9 mouse cellular contexts compared by ENCODE assay signal in the genomic region with DNA sequence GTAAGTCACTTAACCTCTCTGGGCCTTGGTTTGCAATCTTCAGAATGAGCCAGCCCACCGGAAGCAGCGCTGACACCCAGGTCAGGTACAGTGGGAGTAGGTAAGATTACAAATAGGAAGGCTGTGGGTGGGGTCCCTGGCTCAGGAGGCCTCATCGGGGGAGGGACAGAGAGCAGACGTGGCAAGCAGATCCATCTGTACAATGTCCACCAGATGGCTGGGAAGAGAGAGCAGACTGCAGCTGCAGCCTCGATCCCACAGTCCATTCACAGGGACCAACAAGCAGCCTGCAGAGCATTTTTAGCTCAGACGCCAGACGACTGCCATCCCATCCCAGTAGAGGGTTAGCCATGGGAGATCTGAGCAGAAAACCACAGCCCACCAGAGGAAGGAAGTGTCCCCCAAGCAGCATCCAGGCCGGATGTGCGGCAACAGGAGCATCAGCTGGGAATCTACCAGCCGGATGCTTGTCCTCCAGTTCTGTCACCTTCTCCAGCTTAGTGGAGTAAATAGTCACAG. TPM values are rescaled to one million over a fixed set of nuclear protein-coding genes. Genes with fewer than 3 reads are reported as not detected.
DNase-seq lines count a peak whose midpoint lies in the region; ATAC-seq and TF ChIP-seq lines count a peak whose summit lies in the region.
"Had no signal": no experiment of that assay in that cellular context is flagged by ENCODE, and none has a peak within 500 bp of the region (broad histone marks: within the 10 kb centered on the region; RNA-seq: fewer than 3 reads in every experiment).

No protein-coding gene starts in this region.

- peak overlapping the region; percentile 85 for H3K9ac ChIP-seq in forebrain, embryonic 15.5 days (replicated peaks)

- H3K4me2 ChIP-seq in forebrain, embryonic 15.5 days (replicated peaks): peak overlapping the region; percentile 65

- ATAC-seq in forebrain, embryonic 15.5 days (replicated peaks): no peak
- ATAC-seq in megakaryocyte-erythroid progenitor cell, adult 5-6 weeks (replicated peaks; ENCODE audit: low FRiP score, low TSS enrichment, poor library complexity, severe bottlenecking): no peak

- peaks cover 41% of the 10 kb centered on the region for H3K27me3 ChIP-seq in E14TG2a.4 (ENCODE audit: insufficient read depth, low read length)
- H3K27me3 ChIP-seq in forebrain, embryonic 15.5 days: no peaks in the 10 kb centered on the region
- H3K27me3 ChIP-seq: CH12.LX had no signal

- WGBS in forebrain, embryonic 15.5 days: 47% methylated on average over 10 of the region's 10 CpGs

- H3K9me3 ChIP-seq in E14TG2a.4 (ENCODE audit: low read length): no peaks in the 10 kb centered on the region
- no peaks in the 10 kb centered on the region for H3K9me3 ChIP-seq in forebrain, embryonic 15.5 days

- no peak for DNase-seq in gastrocnemius, adult 2 months
- no peak for DNase-seq in gastrocnemius, postnatal 25 days
- DNase-seq in kidney, postnatal 14 days: peak; percentile 62
- DNase-seq in naive thymus-derived CD4-positive, alpha-beta T cell, adult 2 months (ENCODE audit: low read depth): peak; percentile 60
- DNase-seq in cerebellum, postnatal 25 days: no peak

- peaks cover 70% of the 10 kb centered on the region for H3K4me1 ChIP-seq in E14TG2a.4 (replicated peaks; ENCODE audit: low read depth, low read length)
- H3K4me1 ChIP-seq in forebrain, embryonic 15.5 days: peaks cover 63% of the 10 kb centered on the region

- intact Hi-C loops in gastrocnemius, adult 2 months (cut with DNase I): loop anchor here (5.0 kb wide), 1 partner anchor 40 kb away; no protein-coding TSS in a partner anchor

- no peak for TF ChIP-seq CTCF in gastrocnemius, adult 2 months (IDR thresholded peaks at IDR 0.05)
- no peak for TF ChIP-seq CTCF in E14TG2a.4 (conservative IDR thresholded peaks at IDR 0.05; ENCODE audit: low read length)

- H3K4me3 ChIP-seq in gastrocnemius, adult 2 months: peak overlapping the region; percentile 81
- peak overlapping the region; percentile 37 for H3K4me3 ChIP-seq in E14TG2a.4 (replicated peaks; ENCODE audit: low read length)
- peak overlapping the region; percentile 92 for H3K4me3 ChIP-seq in forebrain, embryonic 15.5 days

- peaks cover 5% of the 10 kb centered on the region for H3K36me3 ChIP-seq in E14TG2a.4 (ENCODE audit: insufficient read depth, low read length)
- H3K36me3 ChIP-seq in forebrain, embryonic 15.5 days: peaks cover 5% of the 10 kb centered on the region; the same call in 1 of the 2 replicates

- no peak overlapping the region; the same call in 1 of the 2 replicates for H3K27ac ChIP-seq in gastrocnemius, adult 2 months
- H3K27ac ChIP-seq in forebrain, embryonic 15.5 days (replicated peaks): peak overlapping the region; percentile 63

RNA-seq across cellular contexts. Expression of gene Cotl1, which starts 2.7 kb away (rescaled TPM):
- 1 to 10 TPM; 3.2 to 7.4 TPM for total RNA-seq in gastrocnemius, adult 2 months (2021)
- 10 to 100 TPM in 1 of 2 experiments, 1 to 10 TPM in 1; 6.5 to 11.3 TPM for total RNA-seq in gastrocnemius, postnatal 25 days (2021)
- 127 and 138 TPM in 2 replicates for polyA plus RNA-seq in forebrain, embryonic 15.5 days (2015; fragmentation: Nextera tagmentation; extraction: Ambion mirVana)
- 24.4 and 63.9 TPM in 2 replicates for total RNA-seq in megakaryocyte-erythroid progenitor cell, adult 5-6 weeks (2014; fragmentation: Nextera tagmentation)
- total RNA-seq in megakaryocyte-erythroid progenitor cell, adult 5-6 weeks (2017): 30.4 and 44.2 TPM in 2 replicates

RNA-seq across cellular contexts. Expression of gene Klhl36, which starts 24.5 kb away (rescaled TPM):
- total RNA-seq in gastrocnemius, adult 2 months (2021): 1 to 10 TPM in 1 of 2 experiments, under 1 TPM in 1; 0.71 to 1.1 TPM
- total RNA-seq in gastrocnemius, postnatal 25 days (2021): 1 to 10 TPM; 1.3 to 1.4 TPM
- polyA plus RNA-seq in forebrain, embryonic 15.5 days (2015; fragmentation: Nextera tagmentation; extraction: Ambion mirVana): 15.3 and 15.4 TPM in 2 replicates
- 2.2 and 4.4 TPM in 2 replicates for total RNA-seq in megakaryocyte-erythroid progenitor cell, adult 5-6 weeks (2014; fragmentation: Nextera tagmentation)
- total RNA-seq in megakaryocyte-erythroid progenitor cell, adult 5-6 weeks (2017): 3.2 and 5.6 TPM in 2 replicates

RNA-seq across cellular contexts. Expression of gene Tldc1, which starts 59.4 kb away (rescaled TPM):
- 1 to 10 TPM; 3.0 to 3.3 TPM for total RNA-seq in gastrocnemius, adult 2 months (2021)
- 1 to 10 TPM; 3.2 to 4.0 TPM for total RNA-seq in gastrocnemius, postnatal 25 days (2021)
- polyA plus RNA-seq in forebrain, embryonic 15.5 days (2015; fragmentation: Nextera tagmentation; extraction: Ambion mirVana): 14.5 and 14.9 TPM in 2 replicates
- 8.5 and 12.4 TPM in 2 replicates for total RNA-seq in megakaryocyte-erythroid progenitor cell, adult 5-6 weeks (2014; fragmentation: Nextera tagmentation)
- total RNA-seq in megakaryocyte-erythroid progenitor cell, adult 5-6 weeks (2017): 5.7 and 11.5 TPM in 2 replicates

Comparison
In these comparisons a context has a peak if more than half of its experiments do, and no peak if none do; other contexts are left out.
1. DNase-seq: peak in kidney, postnatal 14 days (single experiment) and naive thymus-derived CD4-positive, alpha-beta T cell, adult 2 months (single experiment); none in gastrocnemius, adult 2 months (single experiment), gastrocnemius, postnatal 25 days (single experiment) and cerebellum, postnatal 25 days (0 of 2).
2. H3K4me3 ChIP-seq: peak in every context shown above with its lines; median percentile 92 in forebrain, embryonic 15.5 days; 81 in gastrocnemius, adult 2 months; 37 in E14TG2a.4.